Mouse (Mus musculus) adrenal gland, adult 18-20 months (tissue): Measurements from ENCODE around the gene Clec16a. TPM values are rescaled to one million over a fixed set of nuclear protein-coding genes. Genes with fewer than 3 reads are reported as not detected.

Source experiments
- DNase-seq, 2 experiments: peaks; one replicate each; pipeline ENCODE4 v3.0.0; 2021 to 2022; ENCODE audit warnings: low spot score in 2 of 2
- total RNA-seq, 2 experiments: library from RNA; stranded (reverse); gene quantifications; 1 replicate in 1 of 2; 2 replicates in 1 of 2; pipeline ENCODE4 v1.2.3; 2021

Gene Clec16a
- total RNA-seq, 2 experiments from 2014 or later: 47.4 to 52.2 TPM

- DNase-seq: no peak
Measured at GRCm38 (mm10) chr16:10715632-10716031, 170.5 kb downstream of the Clec16a start.

GRCm38 (mm10) chr16:10716696-10717095 is 171.6 kb downstream of the Clec16a start:
- no peak for DNase-seq

DNA sequence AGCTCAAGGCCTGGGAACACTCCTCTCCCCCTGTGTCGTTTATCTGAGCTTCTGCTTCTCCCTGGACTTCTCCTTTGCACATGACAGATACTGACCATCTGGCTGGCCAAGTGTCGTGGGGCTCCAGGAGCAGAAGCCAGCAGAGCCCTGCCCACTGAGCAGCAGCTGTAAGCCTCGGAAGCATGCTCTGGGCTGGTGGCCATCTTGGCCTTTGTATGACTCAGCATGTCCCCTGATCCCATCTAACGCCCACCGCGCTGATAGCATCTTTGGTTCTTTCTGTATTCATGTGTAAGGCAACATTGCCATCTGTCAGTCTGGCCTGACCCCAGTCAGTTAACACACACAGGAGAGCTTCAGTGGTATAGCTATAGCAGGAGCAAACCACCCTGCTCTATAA is 174.8 kb downstream of the Clec16a start:
- no peak for DNase-seq

DNA sequence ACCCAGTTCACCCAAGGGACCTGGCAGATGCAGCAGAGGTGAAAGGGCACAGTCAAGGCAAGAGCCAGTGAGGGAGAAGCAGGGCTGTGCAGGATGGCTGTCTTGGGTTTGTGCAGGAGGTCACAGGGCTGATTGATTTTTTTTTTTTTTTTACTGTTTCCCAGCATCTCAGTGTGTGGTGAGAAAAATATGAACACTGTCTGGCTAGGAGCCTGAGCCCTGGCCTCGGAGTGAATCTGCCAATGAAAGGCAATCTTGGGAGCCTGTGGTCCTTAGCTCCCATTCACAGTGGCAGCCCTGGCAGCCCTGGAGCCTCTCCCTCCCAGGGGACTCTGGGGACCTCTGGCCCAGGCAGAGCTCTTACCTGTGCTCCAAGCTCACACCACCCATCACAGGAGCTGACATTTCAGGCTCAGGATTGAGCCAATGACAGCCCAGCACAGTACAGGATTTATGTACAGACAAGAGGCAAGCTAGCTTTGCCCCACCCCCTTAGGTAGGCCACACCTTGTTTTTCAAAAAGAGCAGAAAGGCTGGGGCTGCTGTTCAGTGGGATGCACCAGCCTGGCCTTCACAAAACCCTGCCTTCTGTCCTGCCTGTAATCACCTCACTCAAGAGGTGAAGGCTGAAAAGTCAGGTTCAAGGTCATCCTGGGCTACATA is 177.9 kb downstream of the Clec16a start:
- DNase-seq: no peak

DNA sequence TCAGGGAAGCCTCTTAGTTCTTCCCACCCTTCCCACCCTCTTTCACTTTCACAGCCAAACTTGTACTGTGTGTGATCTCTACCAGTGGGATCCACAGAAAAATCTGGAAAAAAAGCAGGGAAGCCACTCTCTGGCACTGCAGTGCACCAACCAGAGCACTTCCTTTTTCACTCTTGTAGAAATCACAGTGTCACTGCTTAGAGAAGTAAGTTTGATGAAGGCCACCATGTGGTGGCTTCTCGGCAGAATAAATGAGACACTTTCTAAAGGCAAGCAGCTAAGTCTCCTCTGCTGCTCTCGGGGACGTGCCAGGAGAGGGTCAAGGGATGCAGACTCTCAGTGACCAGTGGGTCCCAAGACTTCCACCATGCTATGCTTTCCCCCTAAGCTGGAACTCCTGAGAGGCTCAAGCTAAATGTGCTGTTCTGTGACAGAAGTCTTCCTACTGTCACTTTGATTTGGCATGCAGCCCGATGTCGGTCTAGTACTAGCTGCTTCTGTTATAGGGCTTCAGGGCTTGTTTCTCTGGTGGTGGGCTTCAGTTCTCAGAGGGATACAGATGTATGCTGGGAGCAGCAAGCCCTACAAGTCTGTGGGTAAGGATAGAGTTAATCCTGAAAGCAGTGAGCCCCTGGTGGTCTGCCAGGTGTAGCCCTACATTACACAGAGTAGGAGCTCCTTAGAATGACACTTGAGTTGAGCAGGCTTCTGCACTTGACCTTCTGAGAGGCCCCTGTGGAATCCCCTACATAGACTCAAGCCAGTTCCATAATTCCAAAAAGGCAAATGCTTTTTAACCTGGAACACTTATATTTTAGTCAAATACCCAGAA is 178.9 kb downstream of the Clec16a start:
- no peak for DNase-seq

GRCm38 (mm10) chr16:10725156-10725555 is 180.0 kb downstream of the Clec16a start:
- DNase-seq: no peak

GRCm38 (mm10) chr16:10727630-10728029 is 182.5 kb downstream of the Clec16a start:
- no peak for DNase-seq

DNA sequence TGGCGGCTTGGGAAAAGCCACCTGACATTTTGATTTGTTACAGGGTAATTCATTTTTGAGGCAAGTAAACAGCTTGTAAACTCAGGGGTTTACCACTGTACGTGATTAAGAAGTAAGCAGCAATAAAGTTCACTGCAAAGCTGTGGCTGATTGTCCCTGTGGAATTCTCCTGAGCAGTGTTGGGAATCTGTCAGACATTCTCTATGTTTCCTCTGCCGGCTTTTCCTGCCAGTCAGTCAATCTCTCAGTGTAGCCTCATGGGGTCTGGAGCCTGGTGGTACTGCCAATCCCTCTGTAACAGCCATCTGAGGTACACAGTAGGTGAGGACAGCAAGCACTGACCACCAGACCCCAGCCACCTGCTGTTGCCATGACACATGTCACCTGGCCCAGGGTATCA is 183.7 kb downstream of the Clec16a start:
- DNase-seq: no peak

GRCm38 (mm10) chr16:10730941-10731340 is 185.8 kb downstream of the Clec16a start:
- DNase-seq: no peak

- DNase-seq: no peak
Measured at GRCm38 (mm10) chr16:10731785-10732184, 186.6 kb downstream of the Clec16a start.

DNA sequence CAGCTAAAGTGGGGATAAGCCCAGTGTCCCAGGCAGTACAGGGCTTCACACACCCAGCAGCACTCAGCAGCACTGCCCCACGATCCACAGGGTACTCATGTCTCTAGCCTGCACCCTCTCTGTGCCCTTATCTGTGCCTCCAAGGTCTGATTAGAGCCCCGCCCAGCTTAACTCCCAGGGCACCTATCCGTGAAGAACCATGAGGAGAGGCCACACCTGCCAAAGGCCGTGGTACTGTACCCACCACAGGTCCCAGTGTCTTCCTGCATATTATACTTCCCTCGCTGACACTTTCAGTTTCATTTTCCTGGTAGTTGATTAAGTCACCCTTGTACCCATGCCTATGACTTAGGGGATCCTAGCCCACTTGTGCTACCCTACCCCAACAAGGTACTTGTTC is 187.3 kb downstream of the Clec16a start:
- no peak for DNase-seq

- DNase-seq: no peak
Measured at GRCm38 (mm10) chr16:10735781-10736180, 190.6 kb downstream of the Clec16a start.

- DNase-seq: no peak
Measured at GRCm38 (mm10) chr16:10736364-10736763, 191.2 kb downstream of the Clec16a start.

DNA sequence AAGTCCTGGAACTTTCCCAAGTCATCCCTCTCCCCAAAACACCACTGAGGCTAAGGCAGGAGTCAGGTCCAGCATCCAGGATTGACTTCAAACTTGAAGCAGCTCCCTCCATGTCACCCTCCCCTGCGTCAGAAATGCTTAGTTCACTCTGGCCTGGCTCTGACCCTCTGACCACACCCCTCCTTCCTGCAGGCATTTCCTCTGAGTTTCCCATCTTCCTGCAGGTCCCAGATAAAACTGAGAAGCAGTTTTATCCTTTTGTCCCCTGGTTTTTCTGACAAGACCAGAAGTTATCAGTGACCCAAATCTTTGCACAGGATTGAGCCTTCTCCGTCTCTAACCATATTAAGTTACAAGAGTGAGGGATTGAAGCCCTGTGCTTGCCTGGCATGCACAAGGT is 192.4 kb downstream of the Clec16a start:
- DNase-seq: no peak

DNA sequence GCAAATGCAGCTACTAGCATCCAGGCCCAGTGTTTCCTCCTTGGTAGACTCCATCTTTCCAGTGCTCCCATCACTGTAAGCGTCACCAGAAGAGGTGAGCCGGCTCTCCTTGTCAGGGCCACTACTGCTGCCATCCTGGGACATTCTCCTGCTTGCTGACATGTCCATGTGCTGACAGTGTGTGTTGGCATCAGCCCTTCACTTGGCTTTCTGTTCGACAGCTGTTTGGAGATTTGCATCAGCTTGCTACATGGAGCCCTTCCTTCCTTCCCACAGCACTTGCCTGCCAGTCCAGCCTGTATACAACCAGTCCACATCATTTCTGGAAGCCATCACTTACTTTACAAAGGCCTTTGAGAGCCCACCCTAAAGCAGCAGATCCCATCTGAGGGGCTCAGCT is 193.7 kb downstream of the Clec16a start:
- DNase-seq: no peak

DNA sequence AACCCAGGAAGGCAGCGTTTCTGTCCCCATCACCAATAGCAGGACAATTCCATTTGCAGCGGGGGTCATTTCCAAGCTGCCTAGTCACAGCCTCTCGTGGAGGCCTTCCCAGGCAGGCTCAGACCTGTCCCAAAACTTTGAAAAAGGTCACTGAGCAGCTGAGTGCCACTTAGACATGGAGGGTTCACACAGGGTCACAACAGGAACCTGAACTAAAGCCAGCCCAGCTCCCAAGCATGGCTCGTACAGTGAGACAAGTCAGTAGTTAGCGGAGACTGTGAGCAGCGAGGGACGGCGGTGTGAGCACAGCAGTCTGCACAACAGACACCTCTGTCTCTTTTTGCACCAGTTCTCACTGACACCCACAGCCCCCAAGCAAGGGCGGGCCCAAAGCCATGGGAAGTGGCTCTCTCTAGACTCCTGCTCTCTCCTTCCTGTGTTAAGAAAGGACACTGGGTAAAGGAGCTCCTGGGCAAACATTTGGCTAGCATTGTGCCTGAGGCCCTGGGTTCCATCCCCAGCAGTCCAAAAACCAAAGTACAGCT is 194.8 kb downstream of the Clec16a start:
- DNase-seq: no peak

- no peak for DNase-seq
Measured at GRCm38 (mm10) chr16:10741082-10741481, 195.9 kb downstream of the Clec16a start.

DNA sequence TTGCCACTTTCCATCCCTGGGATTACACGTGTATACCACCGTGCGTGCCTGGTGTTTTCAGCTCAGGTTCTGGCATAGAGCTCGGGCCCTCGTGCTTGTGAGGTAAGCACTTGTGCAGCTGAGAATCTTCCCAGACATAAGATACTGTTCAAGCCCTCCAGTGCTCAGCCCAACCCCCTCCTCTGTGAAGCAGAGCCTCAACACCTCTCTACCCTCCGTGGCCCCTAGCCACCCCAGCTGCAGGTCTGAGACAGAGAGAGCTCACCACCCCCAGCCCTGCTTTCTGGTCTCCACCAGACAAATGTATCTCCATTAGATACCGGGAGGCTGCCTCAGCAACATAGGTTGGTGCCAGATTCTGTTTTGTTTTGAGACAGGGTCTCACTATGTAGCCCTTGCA is 204.1 kb downstream of the Clec16a start:
- DNase-seq: no peak

DNA sequence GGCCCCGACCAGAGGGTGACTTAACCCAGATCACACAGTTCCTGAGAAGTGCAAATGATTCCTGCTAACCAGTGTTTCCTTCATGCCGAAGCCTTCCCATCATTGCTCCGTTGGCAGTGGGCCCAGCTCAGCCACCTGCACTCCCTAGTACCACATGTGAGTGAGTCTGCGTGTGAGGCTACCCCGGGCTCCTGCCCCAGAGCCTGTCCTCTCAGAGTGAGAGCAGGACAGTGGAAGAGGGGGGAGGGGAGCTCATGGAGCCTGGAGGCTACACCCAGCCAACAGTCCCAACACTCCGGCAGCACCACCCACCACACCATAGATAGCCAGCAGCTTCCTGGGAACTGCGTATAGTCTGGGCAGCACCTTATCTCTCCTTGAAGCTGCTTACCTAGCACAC is 204.7 kb downstream of the Clec16a start:
- no peak for DNase-seq

GRCm38 (mm10) chr16:10754521-10755296 is 209.6 kb downstream of the Clec16a start:
- DNase-seq: peak; percentile 44 to 66

DNA sequence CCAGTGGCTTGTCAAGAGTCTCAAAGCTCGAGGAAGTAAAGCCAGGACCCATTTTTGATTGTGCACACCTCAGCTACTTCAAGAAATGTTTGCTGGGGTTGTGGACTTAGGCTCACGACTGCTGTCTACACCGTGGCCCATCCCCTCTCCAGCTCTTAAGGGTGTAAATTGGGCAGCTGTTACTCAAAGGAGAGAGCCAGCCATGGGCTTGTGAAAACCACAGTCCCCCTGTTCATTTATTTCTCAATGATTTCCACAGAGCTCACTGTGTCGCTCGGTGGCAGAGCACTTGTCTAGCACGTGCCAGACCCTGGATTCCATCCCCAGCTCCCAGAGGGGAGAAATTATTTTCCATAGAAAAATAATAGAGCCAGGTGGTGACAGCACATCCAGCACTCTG is 211.0 kb downstream of the Clec16a start:
- DNase-seq: no peak

DNA sequence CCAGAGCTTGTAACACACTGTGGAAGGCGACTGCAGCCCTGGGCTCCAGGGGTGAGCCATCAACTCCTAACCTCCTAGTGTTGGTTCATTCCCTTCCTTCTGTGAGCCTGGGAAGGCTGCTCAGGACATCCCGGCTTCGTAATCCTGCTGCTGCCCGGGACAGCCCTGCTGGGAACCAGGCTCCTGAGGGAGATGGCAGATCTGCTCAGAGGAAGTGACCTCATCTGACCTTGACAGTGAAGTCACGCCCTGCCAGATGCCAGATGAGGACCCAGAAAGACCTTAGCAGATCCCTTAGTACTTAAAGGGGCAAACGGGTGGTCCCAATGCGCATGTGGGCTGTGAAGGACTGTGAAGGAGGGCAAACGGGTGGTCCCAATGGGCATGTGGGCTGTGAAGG is 216.0 kb downstream of the Clec16a start:
- DNase-seq: no peak
